Mouse (Mus musculus): ENCODE measurements at regions not wholly inside any gene's neighbourhood (a gene's known extent, or its start where the extent isn't known, plus 50 kb on each side); places are given as distances from the start of the nearest gene placed in this dataset.

DNA sequence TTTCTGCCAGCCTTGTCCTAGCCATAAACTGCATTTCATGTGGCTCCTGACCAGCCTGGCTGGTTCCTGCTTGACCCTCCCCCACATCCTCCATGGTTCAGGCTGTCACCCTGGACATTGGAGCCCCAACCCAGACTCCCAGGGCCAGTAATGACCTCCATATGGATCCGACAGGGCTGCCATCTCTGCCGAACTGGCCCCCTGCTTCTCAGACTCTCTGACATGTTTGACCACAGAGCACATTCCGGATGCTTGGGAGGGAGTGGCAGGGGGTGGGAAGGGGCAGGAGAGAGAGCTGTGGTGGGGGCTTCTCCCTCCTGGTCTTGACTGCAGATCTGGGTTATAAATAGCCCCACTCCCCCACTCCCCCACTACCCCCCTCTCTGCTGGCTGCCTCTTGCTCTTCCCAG lies 59.0 kb upstream of the Actrt2 start:
- DNase-seq (ENCODE audit: low spot score in 2 of 2): no peak

DNA sequence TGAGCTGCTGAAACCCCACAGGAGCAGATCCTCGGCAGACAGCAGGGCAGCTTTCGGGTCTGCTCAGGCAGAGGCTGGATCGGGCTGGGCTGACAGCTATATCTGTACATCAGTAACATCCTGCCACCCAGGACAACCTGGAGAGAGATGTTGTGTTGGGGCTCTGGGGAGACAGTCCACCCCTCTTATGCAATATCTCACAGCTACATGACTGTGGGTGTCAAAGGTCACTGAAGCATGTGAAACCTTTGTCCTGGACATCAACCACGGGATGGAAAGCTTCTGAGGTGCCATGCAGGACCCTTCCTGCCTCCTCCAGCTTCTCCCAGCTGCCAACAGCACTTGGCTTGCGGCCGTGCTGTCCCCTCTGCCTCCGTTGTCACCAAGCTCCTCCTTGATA lies 60.3 kb upstream of the Actrt2 start:
- DNase-seq (ENCODE audit: low spot score in 2 of 2): no peak

DNA sequence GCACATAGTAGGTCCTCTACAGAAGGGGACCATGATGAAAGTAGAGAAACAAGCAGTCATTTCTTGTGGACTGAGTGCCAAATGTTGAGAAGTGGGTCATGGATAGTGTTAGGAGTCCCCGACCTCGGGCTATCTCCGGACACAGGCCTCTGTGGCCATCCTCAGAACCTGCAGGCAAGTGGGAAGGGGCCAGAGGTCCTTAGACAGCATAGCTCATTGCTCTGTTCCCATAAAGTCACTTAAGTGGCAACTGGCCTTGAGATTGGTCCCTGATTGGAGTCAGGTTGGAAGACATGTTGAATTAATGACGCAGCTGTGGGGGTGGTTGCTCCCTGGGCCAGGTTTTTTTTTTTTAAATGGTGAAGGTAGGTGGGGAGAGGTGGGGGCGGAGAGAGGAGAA lies 63.0 kb upstream of the Actrt2 start:
- DNase-seq (ENCODE audit: low spot score in 2 of 2): no peak

DNA sequence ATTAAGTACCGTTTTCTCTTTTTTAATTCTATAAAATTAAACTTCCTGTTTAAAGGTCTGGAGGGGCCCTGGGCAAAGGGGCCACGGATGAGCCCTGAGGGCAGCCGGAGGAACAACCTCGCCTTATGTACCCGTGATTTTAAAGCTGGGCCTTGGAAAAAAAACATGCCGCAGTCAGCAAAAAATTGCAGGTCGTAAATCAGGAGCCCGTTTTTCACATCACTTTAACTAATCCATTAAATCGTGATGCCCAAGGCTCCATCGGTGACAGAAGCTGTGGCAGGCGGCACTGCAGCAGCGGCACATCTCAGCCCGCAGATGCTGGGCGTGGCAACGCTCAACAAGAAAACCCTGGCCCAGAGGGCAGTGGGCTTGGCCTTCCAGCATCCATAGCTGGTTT lies 63.7 kb upstream of the Actrt2 start:
- DNase-seq (ENCODE audit: low spot score in 2 of 2): no peak

DNA sequence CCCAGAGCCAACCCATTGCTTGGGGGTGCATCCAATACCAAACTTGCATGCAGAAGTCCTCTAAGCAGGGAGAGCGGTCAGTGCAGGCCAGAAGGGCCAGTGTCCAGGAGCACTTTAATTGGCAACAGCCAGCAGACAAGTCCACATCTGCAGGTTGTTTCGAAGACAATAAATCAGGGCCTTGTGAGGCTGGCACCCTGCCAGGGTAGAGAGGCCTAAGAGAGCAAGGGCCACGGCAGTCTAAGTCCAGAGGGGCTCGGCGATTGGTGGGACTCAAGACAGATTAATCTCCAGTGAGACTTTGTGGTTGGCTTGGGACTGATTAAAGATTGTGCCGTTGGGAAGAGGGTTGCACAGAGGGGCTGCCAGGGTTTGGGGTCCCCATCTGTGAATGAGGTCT lies 68.4 kb upstream of the Actrt2 start:
- DNase-seq (ENCODE audit: low spot score in 2 of 2): no peak

DNA sequence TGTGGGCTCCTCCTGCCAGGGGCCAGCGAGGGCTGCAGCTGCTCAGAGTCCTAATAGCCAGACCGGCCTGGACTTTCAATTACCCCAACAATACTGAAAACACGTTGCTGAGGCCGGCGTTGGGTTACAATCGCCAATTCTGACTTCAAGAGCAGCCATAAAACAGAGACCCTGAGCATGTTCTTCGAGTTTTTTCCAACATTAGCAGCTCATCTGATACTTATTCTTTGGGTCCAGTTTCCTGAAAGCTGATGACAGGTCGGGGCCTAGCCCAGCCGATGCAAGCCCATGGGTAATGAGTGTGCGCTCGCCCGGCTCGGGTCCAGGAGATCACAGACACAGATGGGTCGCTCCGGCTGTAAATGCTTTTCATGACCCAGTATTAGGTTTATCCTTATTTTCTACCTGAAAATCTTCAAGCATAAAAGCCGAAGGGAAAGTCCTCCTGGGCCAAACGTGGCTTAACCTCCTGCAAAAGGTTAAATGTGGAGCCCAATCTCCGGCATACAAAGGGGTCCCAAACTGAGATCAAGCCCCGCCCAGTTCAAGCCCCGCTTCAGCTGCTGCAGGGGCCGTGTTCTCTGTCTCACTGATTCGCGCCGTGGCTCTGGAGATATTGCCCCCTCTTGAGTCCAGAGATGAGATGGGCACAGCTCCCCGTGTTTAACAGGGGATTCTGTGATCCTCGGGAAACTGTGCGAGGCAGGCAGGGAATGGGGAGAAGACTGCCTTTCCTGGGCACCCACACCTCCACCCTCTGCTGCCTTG lies 73.6 kb upstream of the Actrt2 start:
- DNase-seq (ENCODE audit: low spot score in 2 of 2): no peak

DNA sequence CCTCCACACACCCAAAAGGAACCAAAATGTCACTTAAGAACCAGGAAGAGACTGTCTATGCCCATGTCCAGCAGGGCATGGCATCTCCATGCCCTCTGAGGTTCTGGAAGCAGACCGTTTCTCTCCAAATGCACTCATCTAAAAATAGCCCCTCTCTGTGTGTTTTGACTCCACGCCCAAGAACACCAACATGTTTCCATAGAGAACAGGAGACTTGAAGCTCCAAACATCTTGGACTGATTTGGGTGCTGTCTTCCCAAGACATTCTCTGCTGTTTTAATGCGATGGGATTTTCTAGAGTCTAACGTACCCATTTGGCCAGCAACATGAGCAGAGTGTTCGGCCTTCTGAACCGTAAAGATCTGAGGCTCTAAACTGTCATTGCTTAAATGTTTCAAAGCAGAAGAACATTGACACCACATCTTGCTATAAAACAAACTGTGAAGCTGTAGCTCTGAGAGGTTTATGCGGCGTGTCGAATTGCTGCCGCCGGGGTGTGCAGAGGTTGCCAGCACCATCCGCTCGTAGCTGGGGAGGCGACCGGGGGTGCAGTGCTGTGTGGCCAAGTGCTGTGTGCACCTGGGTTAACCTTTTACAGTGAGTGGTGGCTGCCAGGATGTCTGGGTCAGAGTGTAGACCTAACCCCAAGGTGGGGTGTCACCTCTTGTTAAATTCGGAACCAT lies 78.8 kb upstream of the Actrt2 start:
- DNase-seq (ENCODE audit: low spot score in 2 of 2): no peak

DNA sequence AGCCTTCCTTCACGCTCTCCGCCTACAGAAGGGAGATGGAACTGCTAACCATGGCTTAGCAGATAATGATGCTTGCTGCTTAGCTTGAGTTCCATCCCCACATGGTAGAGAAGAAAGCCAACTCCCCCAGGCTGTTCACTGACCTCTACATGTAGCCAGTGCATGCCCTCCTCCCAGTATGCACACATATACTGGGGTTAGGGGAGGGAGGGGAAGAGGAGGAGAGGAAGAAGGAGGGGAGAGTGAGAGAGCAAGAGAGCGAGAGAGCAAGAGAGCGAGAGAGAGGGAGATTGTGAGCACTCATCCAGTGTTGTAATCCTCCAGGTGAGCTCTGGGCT lies 79.3 kb upstream of the Actrt2 start:
- DNase-seq (ENCODE audit: low spot score in 2 of 2): no peak

DNA sequence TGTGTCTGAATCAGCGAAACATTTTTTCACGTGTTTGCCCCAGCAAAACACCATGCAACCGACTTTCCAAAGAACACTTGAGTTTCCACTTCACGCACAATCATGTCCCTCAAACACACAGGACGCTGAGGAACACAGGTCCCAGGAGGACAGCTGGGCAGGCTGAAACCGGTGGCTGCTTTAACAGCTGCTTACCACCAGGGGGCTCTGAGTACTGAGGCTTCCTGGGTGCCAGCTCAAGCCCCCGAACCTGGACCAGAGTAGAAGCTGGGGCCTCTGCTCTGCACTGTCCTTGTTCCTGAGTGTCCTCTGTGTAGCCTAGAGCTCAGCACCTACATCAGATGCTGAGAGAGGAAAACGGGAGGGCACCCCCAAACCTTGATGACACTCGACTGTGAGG lies 81.5 kb upstream of the Actrt2 start:
- peak in 1 of 2 experiments; percentile 8 for DNase-seq (ENCODE audit: low spot score in 2 of 2)

DNA sequence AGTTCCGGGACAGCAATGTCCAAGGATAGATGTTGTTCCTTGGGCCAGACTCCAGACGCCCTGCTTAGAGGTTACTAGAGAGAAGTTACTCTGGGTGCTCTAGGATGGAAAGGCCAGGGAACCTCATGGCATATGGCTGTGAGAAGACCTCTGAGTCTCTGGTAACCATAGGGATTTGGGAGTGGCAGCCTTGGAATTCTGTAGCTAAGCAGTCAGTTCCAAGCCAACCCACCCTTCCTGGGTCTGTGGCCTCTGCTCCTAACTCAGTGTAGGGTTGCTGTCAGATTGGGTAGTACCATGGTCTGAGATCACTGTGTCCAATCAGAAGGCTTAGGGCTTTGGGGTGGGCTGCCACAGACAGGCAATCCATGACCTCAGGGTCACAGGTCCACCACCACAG lies 82.3 kb upstream of the Actrt2 start:
- DNase-seq (ENCODE audit: low spot score in 2 of 2): no peak

DNA sequence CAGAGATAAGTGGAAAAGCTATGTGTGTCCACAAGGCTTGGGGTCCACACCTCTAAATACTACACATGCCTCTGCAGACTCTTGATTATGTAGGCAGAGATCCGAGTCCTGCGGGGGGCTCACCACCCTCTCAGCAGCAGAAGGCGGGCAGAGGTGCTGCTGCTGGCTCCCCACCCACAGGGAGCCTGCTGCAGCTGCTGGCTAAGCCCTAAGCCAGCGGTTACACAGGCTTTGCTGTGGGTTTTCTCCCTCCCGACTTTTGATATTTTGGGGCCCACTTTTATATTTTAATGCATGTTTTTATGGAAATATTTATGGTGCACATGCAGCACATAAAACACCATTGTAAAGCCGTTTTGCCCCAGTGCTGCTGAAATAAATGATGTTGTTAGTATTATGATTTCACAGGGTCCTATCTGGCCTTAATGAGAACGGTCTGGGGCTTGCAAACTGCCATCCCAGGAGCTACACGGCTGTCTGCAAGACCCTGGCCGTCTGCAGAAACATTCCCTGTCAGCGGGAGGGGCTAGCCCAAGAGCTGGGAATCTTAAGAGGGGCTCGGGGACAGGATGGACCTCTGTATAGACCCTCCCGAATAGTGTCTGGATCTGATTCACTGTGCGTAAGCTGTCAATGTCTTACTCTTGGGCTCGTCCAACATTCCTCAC lies 82.9 kb upstream of the Actrt2 start:
- DNase-seq (ENCODE audit: low spot score in 2 of 2): no peak

DNA sequence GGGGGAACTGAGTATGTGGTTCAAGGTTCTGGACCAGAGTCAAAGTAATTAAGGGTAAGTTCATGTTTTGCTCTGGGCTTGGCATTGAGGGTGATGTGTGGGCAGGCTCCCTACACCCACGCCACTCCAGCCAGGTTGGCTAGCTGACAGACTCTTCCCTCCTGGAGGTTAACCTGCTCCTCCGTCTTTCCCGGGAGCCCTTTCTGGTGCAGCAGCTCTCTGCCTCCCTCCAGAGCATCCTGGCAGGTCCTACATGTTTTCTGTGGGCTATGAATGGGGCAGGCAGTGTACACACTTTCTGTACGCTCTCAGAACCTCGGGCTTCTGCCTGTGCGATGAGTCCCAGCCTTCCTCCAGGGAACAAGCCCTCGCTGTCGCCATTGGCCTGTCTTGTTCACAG lies 82.8 kb upstream of the Ttc34 start:
- DNase-seq (ENCODE audit: low spot score in 2 of 2): no peak

DNA sequence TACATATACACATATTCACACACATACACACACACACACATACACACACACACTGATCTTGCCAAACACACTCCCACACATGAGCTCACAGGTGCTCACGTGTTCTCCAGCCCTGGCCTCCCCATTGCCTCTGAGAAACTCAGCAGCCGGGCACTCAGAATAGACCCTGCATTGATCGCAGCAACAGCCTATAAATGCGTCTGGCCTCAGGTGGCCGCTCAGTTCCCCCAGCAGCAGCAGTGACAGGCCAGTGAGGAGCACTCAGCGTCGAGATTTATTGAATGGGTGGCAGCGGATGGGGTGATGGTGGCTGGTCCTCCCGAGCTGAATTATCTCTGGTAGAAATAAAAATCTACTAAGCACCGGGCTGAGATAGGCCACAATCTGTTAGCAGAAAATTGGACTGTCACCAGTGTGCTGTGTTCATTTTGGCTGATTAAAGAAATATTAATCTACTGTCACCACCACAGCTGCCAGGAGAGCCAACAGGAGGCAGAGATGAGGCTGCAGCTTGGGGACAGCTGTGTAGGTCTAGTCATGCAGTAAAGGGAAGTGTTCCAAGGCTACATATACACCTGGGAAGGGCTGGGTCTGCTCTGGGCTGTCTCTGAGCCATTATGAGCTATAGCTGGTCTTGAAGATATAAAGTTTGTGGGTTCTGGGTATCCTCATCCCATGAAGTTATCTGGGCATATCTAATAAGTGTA lies 80.4 kb upstream of the Ttc34 start:
- DNase-seq (ENCODE audit: low spot score in 2 of 2): no peak

DNA sequence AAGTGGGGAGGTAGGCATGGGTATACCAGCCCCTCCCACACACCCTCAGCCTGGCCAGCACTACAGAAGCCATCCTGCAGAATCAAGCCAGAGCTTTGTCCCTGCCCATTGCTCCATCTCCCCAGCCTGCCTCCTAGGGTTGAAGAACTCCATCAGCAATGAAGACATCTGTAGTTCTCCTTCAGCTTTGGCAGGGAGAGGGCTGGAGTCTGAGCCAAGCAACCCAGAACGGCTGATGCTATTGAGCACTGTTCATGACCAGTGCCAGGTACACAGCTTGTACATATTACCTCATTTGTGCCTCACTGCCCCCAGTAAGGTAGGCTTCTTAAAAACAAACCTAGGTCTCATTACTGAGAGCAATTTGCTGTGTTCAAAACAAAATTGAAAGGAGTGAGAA lies 77.4 kb upstream of the Ttc34 start:
- no peak for DNase-seq (ENCODE audit: low spot score in 2 of 2)

DNA sequence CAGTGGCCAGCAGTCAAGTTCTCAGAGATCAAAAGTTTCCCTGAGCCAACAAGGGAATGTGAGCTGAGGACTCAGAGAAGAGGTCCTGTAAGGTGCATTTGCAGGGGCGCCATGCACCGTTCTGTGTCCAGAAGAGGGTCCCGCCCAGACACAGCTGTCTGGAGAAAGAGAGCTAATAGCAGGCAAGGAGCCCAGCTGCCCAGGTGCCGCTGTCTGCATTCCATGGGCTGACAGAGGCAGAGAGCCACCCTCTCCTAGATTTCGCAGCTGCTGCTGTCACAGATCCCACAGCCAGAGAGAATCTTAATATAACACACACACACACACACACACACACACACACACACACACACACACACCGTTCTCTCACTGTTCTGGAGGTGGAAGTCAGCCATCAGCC lies 73.0 kb upstream of the Ttc34 start:
- no peak for DNase-seq (ENCODE audit: low spot score in 2 of 2)

DNA sequence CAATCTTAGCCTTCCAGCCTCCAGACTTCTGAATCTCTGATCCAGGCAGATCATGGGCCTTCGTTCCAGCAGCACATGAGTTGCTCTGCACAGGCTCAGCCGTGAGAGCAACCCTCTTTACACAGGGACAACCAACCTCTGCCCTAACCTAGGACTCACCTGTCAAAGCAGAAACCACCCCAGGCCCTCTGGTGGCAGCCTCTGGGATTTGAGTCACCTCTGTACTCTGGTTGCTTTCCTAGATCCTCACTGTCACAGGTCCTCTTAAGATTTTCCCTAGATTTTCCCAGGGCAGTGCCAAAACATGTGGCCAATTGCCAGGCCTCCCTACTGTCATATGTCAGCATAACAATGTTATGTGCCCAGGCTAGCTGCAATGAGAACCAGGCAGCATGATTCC lies 71.1 kb upstream of the Ttc34 start:
- DNase-seq (ENCODE audit: low spot score in 2 of 2): peak in 1 of 2 experiments; percentile 12

DNA sequence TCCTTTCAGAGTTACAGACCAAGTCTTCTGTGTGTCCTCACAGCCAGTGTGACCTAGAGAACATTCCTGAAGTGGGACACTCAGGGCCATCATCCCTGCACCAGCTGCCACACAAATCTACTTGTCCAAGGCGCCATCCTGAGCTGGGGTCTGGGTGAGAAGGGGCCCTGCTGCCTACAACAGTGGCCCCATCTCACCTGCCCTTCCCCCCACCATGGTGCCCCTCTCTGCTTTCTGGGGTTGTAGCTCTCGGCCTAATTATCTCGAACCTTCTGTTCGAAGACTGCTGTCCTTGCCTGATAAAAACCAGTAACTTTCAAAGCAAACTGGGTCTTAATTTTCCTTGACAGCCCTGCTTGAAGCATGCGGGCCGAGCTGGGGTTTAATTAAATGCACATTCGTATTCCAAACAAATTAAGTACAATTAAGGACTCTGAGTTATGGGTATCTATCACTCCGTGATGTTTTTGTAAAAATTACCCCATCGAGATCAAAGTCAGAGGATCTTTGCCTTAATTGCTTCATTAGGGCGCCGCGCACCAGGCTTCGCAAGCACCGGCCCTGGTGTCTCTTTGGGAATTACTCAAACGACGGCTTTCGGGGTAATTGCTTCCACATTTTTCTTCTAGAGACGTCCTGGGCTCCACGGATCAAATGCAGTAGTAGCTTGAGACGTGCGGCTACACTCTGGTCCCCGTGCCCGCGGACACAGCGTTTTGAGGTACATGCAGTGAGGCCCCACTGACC lies 65.8 kb upstream of the Ttc34 start:
- no peak for DNase-seq (ENCODE audit: low spot score in 2 of 2)

DNA sequence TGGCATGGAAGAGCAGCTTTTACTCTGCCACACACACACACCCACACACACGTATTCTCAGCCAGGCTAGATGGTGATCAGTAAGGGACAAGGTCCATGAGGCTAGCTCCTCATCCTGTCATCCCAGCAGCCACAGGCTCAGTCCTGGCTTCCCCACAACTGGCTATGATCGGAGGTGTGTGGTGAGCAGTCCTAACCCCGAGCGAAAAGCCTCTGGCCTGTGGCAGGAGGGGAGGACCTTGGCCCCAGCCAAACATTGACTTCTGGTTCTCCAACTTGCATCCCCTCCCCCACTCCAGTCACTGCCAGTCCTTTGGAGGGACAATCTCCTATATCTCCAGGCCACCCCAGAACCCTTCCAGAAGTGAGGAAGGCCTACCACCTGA lies 65.2 kb upstream of the Ttc34 start:
- no peak for DNase-seq (ENCODE audit: low spot score in 2 of 2)

DNA sequence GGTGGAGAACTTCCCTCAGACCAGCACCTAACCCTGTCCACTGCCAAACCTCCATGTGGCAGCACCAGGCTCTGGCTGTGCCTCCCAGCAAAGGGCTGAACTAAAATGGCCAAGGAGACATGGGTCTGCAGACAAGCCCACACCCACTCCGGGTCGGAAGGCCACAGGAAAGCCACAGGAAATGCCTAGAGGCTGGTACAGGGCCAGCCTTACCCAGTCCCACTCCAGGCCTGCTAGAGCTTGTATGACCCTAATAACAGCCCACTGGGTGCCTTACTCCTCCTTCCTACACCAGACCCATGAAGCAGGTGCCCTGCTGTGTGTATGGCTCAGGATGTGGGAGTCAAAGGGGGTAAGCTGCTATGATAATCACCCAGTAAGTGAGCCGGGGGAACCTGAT lies 63.4 kb upstream of the Ttc34 start:
- DNase-seq (ENCODE audit: low spot score in 2 of 2): no peak

DNA sequence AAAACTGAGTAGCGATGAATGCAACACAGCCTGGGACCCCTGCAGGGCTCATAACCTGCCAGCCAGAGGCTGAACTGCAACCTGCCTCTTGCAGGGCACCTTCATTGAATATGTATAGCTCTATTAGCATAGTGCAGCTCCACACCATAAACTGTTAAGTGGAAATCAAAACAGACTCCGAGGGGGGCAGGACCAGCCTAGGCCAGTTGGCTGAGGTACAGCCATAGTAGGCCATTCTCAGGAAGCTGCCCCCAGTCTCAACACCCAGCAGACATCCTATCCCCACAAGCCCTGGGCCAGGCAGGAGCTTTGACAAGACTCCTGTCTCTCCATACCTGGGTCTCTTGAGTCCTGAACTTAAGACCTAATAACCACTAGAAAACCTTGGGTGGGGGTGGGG lies 62.9 kb upstream of the Ttc34 start:
- no peak for DNase-seq (ENCODE audit: low spot score in 2 of 2)

DNA sequence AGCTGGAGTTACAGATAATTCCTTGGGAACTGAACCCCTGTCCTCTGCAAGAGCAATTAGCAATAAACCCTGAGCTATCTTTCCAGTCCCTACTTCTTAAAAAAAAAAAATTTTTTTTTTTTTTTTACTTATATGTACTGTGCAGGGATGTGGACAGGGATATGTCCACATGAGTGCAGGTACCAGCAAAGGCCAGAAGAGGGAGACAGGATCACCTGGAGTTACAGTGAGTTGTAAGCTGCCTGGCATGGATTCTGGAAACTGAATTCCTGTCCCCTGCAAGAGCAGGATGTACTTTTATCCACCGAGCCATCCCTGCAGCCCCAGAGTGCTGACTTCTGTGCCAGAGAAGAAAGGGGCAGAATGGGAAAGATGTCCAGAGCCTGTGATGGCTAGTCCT lies 58.4 kb upstream of the Ttc34 start:
- no peak for DNase-seq (ENCODE audit: low spot score in 2 of 2)

DNA sequence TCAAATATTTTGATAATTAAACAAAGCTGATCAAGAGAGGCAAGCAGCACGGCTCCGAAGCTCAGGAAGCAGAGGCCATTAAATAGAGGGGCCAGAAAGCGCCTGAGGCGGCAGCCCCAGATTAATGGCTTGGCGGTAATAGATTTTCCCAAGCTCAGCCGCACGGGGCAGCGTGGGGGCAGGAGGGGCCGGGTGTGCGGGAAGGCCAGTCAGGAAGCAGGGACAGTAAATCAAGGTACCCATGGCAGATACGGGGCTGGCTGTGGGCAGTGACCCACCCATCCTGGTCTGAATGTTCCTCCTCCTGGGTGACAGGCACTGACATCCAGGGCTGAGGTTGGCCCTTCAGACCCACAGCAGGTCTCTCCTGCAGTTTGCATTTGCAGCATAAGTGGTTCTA lies 55.9 kb upstream of the Ttc34 start:
- no peak for DNase-seq (ENCODE audit: low spot score in 2 of 2)
